Mouse (Mus musculus): Measurements from ENCODE around the gene Evx2. TPM values are rescaled to one million over a fixed set of nuclear protein-coding genes. Genes with fewer than 3 reads are reported as not detected.

Evx2 gene
- polyA plus RNA-seq, 1 experiment: not detected

DNA sequence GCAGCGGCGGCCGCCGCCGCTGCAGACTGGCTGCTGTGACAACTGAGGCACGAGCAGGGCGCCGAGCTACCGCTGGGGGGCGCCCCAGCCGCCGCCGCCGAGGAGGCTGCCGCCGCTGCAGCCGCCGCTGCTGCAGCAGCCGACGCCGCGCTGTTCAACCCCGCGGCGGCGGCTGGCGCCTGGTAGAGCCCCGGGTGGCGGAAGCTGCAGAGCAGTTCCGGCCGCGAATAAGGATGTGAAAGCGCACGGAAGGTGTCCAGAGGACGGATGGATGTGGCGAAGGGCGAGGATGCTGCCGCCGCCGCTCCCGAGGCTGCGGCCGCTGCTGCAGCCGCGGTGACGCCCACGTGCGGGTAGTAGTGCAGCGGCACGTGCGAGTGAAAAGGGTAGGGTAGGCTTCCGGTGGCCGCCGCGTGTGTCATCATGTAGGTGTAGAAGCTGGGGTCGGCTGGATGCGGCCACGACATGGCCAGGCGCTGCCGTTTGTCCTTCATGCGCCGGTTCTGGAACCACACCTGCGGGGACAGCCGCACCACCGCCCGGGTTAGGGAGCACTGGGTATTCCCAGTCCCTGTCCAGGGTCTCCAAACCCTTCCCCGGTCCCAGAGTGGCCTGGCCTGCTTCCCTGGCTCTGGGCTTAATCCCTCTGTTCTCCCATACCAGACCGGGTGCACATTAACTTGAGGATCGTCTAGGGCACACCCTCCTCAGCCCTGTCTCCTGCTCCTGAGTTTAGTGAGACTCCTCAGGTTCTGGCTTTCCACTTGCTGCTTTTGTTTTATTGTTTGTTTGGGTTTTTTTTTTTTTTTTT is 3.3 kb downstream of the Evx2 start:
- peaks cover 100% of the 10 kb centered on the region for H3K27me3 ChIP-seq (ENCODE audit: control insufficient read depth)
- H3K4me3 ChIP-seq (replicated peaks): no peak overlapping the region
- TF ChIP-seq GATA1 (IDR thresholded peaks at IDR 0.05; ENCODE audit: low read length): no peak
- TF ChIP-seq TAL1 (IDR thresholded peaks at IDR 0.05; ENCODE audit: low read length): no peak
- peaks cover 11% of the 10 kb centered on the region for H3K9me3 ChIP-seq (ENCODE audit: control insufficient read depth, low read length)
- no peaks in the 10 kb centered on the region for H3K4me1 ChIP-seq (ENCODE audit: control insufficient read depth)
- H3K36me3 ChIP-seq (ENCODE audit: control insufficient read depth): no peaks in the 10 kb centered on the region

DNA sequence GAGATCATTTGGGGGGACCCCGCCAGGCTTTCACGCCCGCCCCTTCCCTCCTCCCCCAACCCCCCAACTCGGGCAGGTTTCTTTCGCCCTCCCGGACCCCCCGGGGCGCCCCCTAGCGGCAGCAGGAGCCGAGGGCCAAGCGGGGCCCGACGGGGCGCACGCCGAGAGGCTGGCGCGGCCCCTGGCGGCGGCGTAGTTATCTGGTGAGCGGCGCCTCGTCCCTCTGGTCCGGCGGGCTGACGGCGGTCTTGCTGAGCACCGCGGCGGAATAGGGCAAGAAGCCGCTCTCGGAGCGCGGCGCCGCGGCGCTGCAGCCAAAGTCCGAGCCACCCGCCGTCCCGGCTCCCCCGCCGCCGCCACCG is 4.0 kb downstream of the Evx2 start:
- TF ChIP-seq TAL1 (IDR thresholded peaks at IDR 0.05; ENCODE audit: low read length) (no peak), GATA1 (IDR thresholded peaks at IDR 0.05; ENCODE audit: low read length) (no peak)
- no peaks in the 10 kb centered on the region for H3K36me3 ChIP-seq (ENCODE audit: control insufficient read depth)
- H3K27me3 ChIP-seq (ENCODE audit: control insufficient read depth): peaks cover 100% of the 10 kb centered on the region
- H3K4me3 ChIP-seq (replicated peaks): no peak overlapping the region
- no peaks in the 10 kb centered on the region for H3K4me1 ChIP-seq (ENCODE audit: control insufficient read depth)
- peaks cover 9% of the 10 kb centered on the region for H3K9me3 ChIP-seq (ENCODE audit: control insufficient read depth, low read length)

DNA sequence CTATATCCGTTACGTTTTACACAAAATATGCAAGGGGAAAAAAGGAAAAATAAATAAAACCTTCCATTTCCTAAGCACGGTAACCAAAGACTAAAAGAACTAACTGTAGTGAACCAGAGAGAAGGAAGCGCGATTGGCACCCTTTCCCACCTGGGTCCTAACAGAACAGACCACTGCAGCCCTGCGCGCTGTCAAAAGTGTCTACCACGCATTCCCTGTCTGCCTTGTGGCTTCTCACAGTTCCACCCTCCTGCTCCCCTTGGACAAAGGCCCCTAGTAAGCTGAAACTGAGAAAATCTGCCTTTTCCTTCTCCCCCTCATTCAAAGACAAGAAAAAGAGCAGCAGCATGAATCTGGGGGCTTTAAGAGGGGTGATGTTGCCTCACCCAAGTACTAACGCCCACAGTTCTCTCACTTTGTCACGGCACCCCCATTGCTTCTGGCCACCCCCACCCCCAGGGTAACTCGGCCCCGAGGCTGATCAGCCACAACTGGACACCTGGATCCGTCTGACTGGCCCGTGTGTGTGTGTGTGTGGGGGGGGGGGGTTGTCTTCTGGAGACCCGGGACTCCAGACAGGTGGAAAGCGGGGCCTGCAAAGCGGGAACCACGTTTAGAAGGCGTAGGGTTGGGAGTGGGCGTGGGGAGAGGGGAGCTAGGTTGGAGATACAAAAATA is 4.5 kb downstream of the Evx2 start:
- Histone ChIP-seq H3K27me3 (ENCODE audit: control insufficient read depth) (peaks cover 100% of the 10 kb centered on the region), H3K36me3 (ENCODE audit: control insufficient read depth) (no peaks in the 10 kb centered on the region), H3K4me1 (ENCODE audit: control insufficient read depth) (no peaks in the 10 kb centered on the region), H3K4me3 (replicated peaks) (no peak overlapping the region), H3K9me3 (ENCODE audit: control insufficient read depth, low read length) (peaks cover 9% of the 10 kb centered on the region)
- TF ChIP-seq TAL1 (IDR thresholded peaks at IDR 0.05; ENCODE audit: low read length): no peak

DNA sequence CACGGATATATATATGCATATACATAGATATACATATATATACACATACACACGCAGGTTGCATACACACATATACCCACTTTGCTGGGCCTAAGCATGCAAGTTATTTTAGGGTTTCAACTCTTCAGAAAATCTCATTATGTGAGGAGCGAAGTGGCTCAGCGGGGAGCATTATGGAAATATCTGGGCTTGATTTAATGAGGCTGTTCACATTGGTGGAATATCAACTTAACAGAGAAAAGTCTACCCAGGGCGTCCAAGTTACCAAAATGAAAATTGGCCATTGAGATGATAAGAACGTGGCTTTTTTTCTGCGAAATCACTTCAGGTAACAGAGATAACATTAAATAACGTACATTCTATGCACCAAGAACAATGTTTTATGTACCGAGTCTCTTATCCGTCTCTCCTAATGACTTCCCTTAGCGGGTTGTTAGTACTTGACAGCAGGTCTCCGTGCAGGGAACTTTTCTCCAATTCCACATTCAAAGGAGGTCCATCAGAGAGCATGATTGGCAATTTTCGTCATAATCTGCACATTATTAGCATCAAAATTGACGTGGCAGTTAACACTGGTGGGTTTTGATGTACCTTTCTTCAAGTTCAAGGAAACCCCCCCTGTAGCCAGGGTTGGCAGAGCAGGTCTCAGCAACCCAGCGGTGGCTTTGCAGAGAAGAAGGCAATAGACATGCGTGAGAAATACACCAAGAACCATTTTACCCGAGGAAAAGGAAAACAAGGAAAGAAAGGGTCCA is 5.4 kb downstream of the Evx2 start:
- Histone ChIP-seq H3K9me3 (ENCODE audit: control insufficient read depth, low read length) (peaks cover 9% of the 10 kb centered on the region), H3K36me3 (ENCODE audit: control insufficient read depth) (no peaks in the 10 kb centered on the region), H3K4me1 (ENCODE audit: control insufficient read depth) (no peaks in the 10 kb centered on the region), H3K4me3 (replicated peaks) (no peak overlapping the region), H3K27me3 (ENCODE audit: control insufficient read depth) (peaks cover 100% of the 10 kb centered on the region)
- TF ChIP-seq GATA1 (IDR thresholded peaks at IDR 0.05; ENCODE audit: low read length) (no peak), TAL1 (IDR thresholded peaks at IDR 0.05; ENCODE audit: low read length) (no peak)

- peaks cover 100% of the 10 kb centered on the region for H3K27me3 ChIP-seq (ENCODE audit: control insufficient read depth)
- TF ChIP-seq GATA1 (IDR thresholded peaks at IDR 0.05; ENCODE audit: low read length): no peak
- TF ChIP-seq TAL1 (IDR thresholded peaks at IDR 0.05; ENCODE audit: low read length): no peak
These were observed 6.4 kb downstream of the Evx2 start for GRCm38 (mm10) chr2:74652996-74653340.

GRCm38 (mm10) chr2:74647082-74647864 is 12.1 kb downstream of the Evx2 start:
- H3K4me3 ChIP-seq (replicated peaks): no peak overlapping the region
- H3K27me3 ChIP-seq (ENCODE audit: control insufficient read depth): peaks cover 85% of the 10 kb centered on the region
- no peaks in the 10 kb centered on the region for H3K9me3 ChIP-seq (ENCODE audit: control insufficient read depth, low read length)
- H3K36me3 ChIP-seq (ENCODE audit: control insufficient read depth): no peaks in the 10 kb centered on the region
- no peaks in the 10 kb centered on the region for H3K4me1 ChIP-seq (ENCODE audit: control insufficient read depth)
- no peak for TF ChIP-seq GATA1 (IDR thresholded peaks at IDR 0.05; ENCODE audit: low read length)
- no peak for TF ChIP-seq TAL1 (IDR thresholded peaks at IDR 0.05; ENCODE audit: low read length)

More at GRCm38 (mm10) chr2:74652996-74653340, 6.4 kb downstream of the Evx2 start:
- Histone ChIP-seq H3K9me3 (ENCODE audit: control insufficient read depth, low read length) (peaks cover 9% of the 10 kb centered on the region), H3K4me1 (ENCODE audit: control insufficient read depth) (no peaks in the 10 kb centered on the region), H3K36me3 (ENCODE audit: control insufficient read depth) (no peaks in the 10 kb centered on the region), H3K4me3 (replicated peaks) (no peak overlapping the region)

GRCm38 (mm10) chr2:74645631-74646030 is 13.7 kb downstream of the Evx2 start:
- H3K4me1 ChIP-seq (ENCODE audit: control insufficient read depth): no peaks in the 10 kb centered on the region
- H3K4me3 ChIP-seq (replicated peaks): no peak overlapping the region
- H3K27me3 ChIP-seq (ENCODE audit: control insufficient read depth): peaks cover 70% of the 10 kb centered on the region
- no peaks in the 10 kb centered on the region for H3K36me3 ChIP-seq (ENCODE audit: control insufficient read depth)
- H3K9me3 ChIP-seq (ENCODE audit: control insufficient read depth, low read length): no peaks in the 10 kb centered on the region
- TF ChIP-seq GATA1 (IDR thresholded peaks at IDR 0.05; ENCODE audit: low read length) (no peak), TAL1 (IDR thresholded peaks at IDR 0.05; ENCODE audit: low read length) (no peak)

DNA sequence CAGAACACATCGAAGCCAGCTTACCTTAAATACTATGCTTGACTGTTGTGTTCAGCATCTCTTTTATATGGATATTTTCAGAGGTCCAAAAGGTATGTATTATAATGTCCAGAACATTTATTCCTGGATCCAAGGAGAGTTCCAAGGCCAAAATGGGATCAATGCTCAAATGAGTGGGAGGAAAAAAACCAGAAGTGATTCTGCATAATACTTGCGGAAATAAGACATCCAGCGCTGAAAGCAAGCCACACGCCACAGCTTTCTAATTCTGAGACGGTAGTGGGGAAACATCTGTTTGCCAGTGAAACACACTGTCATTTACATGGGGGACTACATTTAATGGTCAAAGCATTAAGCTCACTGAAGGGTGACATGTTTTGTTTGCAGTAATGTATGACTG is 16.9 kb downstream of the Evx2 start:
- no peaks in the 10 kb centered on the region for H3K36me3 ChIP-seq (ENCODE audit: control insufficient read depth)
- H3K9me3 ChIP-seq (ENCODE audit: control insufficient read depth, low read length): no peaks in the 10 kb centered on the region
- peaks cover 38% of the 10 kb centered on the region for H3K27me3 ChIP-seq (ENCODE audit: control insufficient read depth)
- TF ChIP-seq GATA1 (IDR thresholded peaks at IDR 0.05; ENCODE audit: low read length): no peak
- no peak for TF ChIP-seq TAL1 (IDR thresholded peaks at IDR 0.05; ENCODE audit: low read length)
- no peak overlapping the region for H3K4me3 ChIP-seq (replicated peaks)
- H3K4me1 ChIP-seq (ENCODE audit: control insufficient read depth): no peaks in the 10 kb centered on the region
